Mouse (Mus musculus) adrenal gland, adult 8-10 months (tissue): Measurements from ENCODE around the gene Pitpnm1. TPM values are rescaled to one million over a fixed set of nuclear protein-coding genes. Genes with fewer than 3 reads are reported as not detected.

Experiments
- DNase-seq: peaks from one replicate; pipeline ENCODE4 v3.0.0; 2022
- total RNA-seq, 4 experiments: library from RNA; stranded (reverse); gene quantifications; 2 replicates each; pipeline ENCODE4 v1.2.4; 2022

The Pitpnm1 gene
- total RNA-seq, 4 experiments from 2014 or later, result 57.1 to 119 (median 84.1) TPM

GRCm38 (mm10) chr19:4068717-4069410, 30.9 kb upstream of the Pitpnm1 start:
- DNase-seq, result no peak

GRCm38 (mm10) chr19:4070311-4070710, 29.5 kb upstream of the Pitpnm1 start:
- DNase-seq, result no peak

- DNase-seq, result no peak
Measured at GRCm38 (mm10) chr19:4070756-4071155, 29.0 kb upstream of the Pitpnm1 start.

- DNase-seq, result no peak
Measured at GRCm38 (mm10) chr19:4071406-4071805, 28.4 kb upstream of the Pitpnm1 start.

- no peak for DNase-seq
Measured at GRCm38 (mm10) chr19:4072706-4073424, 26.9 kb upstream of the Pitpnm1 start.

- no peak for DNase-seq
Measured at GRCm38 (mm10) chr19:4075531-4075930, 24.3 kb upstream of the Pitpnm1 start.

- DNase-seq, result no peak
Measured at GRCm38 (mm10) chr19:4079594-4079993, 20.2 kb upstream of the Pitpnm1 start.

- no peak for DNase-seq
Measured at GRCm38 (mm10) chr19:4080511-4081009, 19.2 kb upstream of the Pitpnm1 start.

- DNase-seq, result no peak
Measured at GRCm38 (mm10) chr19:4081394-4081793, 18.4 kb upstream of the Pitpnm1 start, which contains the start of gene Cabp2. Cabp2 (plus strand) TSS chr19:4081578.

GRCm38 (mm10) chr19:4082219-4082965, 17.4 kb upstream of the Pitpnm1 start:
- DNase-seq, result no peak

- DNase-seq, result no peak
Measured at GRCm38 (mm10) chr19:4083316-4083715, 16.5 kb upstream of the Pitpnm1 start.

- DNase-seq, result no peak
Measured at GRCm38 (mm10) chr19:4083826-4084225, 16.0 kb upstream of the Pitpnm1 start.

GRCm38 (mm10) chr19:4084984-4085383, 14.8 kb upstream of the Pitpnm1 start:
- DNase-seq, result no peak

GRCm38 (mm10) chr19:4086156-4086555, 13.6 kb upstream of the Pitpnm1 start:
- no peak for DNase-seq

- DNase-seq, result no peak
Measured at GRCm38 (mm10) chr19:4087090-4087489, 12.7 kb upstream of the Pitpnm1 start.

- no peak for DNase-seq
Measured at GRCm38 (mm10) chr19:4088146-4088545, 11.7 kb upstream of the Pitpnm1 start.

GRCm38 (mm10) chr19:4089128-4089527, 10.7 kb upstream of the Pitpnm1 start:
- no peak for DNase-seq

- no peak for DNase-seq
Measured at GRCm38 (mm10) chr19:4090446-4090845, 9.4 kb upstream of the Pitpnm1 start.

- DNase-seq, result no peak
Measured at GRCm38 (mm10) chr19:4091383-4091782, 8.4 kb upstream of the Pitpnm1 start.

- no peak for DNase-seq
Measured at GRCm38 (mm10) chr19:4092750-4093149, 7.0 kb upstream of the Pitpnm1 start.

GRCm38 (mm10) chr19:4093772-4094171, 6.0 kb upstream of the Pitpnm1 start:
- DNase-seq, result no peak

- no peak for DNase-seq
Measured at GRCm38 (mm10) chr19:4094348-4094747, 5.5 kb upstream of the Pitpnm1 start.

- DNase-seq, result no peak
Measured at GRCm38 (mm10) chr19:4094774-4095303, 5.0 kb upstream of the Pitpnm1 start.
